Mouse (Mus musculus): ENCODE data around the gene Malrd1.

Gene Malrd1

GRCm38 (mm10) chr2:16031559-16031958, 505.3 kb downstream of the Malrd1 start:
- DNase-seq = no peak

- no peak for DNase-seq
These were observed 506.5 kb downstream of the Malrd1 start for GRCm38 (mm10) chr2:16032804-16033203.

- DNase-seq = no peak
These were observed 584.4 kb downstream of the Malrd1 start for GRCm38 (mm10) chr2:16110696-16111095.

GRCm38 (mm10) chr2:16113333-16113732, 587.1 kb downstream of the Malrd1 start:
- no peak for DNase-seq

GRCm38 (mm10) chr2:16147999-16148398, 621.7 kb downstream of the Malrd1 start:
- DNase-seq = no peak

- DNase-seq = no peak
These were observed 626.3 kb downstream of the Malrd1 start for GRCm38 (mm10) chr2:16152623-16153022.

GRCm38 (mm10) chr2:16163246-16163989, 637.1 kb downstream of the Malrd1 start:
- no peak for DNase-seq

- no peak for DNase-seq
These were observed 642.3 kb downstream of the Malrd1 start for GRCm38 (mm10) chr2:16168611-16169010.

- no peak for DNase-seq
These were observed 645.8 kb downstream of the Malrd1 start for GRCm38 (mm10) chr2:16172086-16172485.

GRCm38 (mm10) chr2:16173355-16173754, 647.1 kb downstream of the Malrd1 start:
- DNase-seq = no peak

- no peak for DNase-seq
These were observed 655.9 kb downstream of the Malrd1 start for GRCm38 (mm10) chr2:16182140-16182539.

GRCm38 (mm10) chr2:16183158-16183557, 656.9 kb downstream of the Malrd1 start:
- DNase-seq = no peak

- no peak for DNase-seq
These were observed 683.7 kb downstream of the Malrd1 start for GRCm38 (mm10) chr2:16210016-16210415.

GRCm38 (mm10) chr2:16212752-16213151, 686.5 kb downstream of the Malrd1 start:
- DNase-seq = no peak

- no peak for DNase-seq
These were observed 687.8 kb downstream of the Malrd1 start for GRCm38 (mm10) chr2:16214111-16214510.

- DNase-seq = no peak
These were observed 702.0 kb downstream of the Malrd1 start for GRCm38 (mm10) chr2:16228187-16228832.

GRCm38 (mm10) chr2:16240861-16241260, 714.6 kb downstream of the Malrd1 start:
- no peak for DNase-seq

GRCm38 (mm10) chr2:16243097-16243496, 716.8 kb downstream of the Malrd1 start:
- DNase-seq = no peak

GRCm38 (mm10) chr2:16248861-16249260, 722.6 kb downstream of the Malrd1 start:
- DNase-seq = no peak

- DNase-seq = no peak
These were observed 726.0 kb downstream of the Malrd1 start for GRCm38 (mm10) chr2:16252274-16252673.
